Mouse (Mus musculus): ENCODE measurements around the gene Cul9. TPM values are rescaled to one million over a fixed set of nuclear protein-coding genes. Genes with fewer than 3 reads are reported as not detected.

Gene Cul9
- total RNA-seq, 2 experiments from 2014 or later: 49.3 to 50.8 TPM

- intact Hi-C loops (cut with DNase I): no loop called here
- DNase-seq (ENCODE audit: low spot score in 2 of 2): no peak
Observed at GRCm38 (mm10) chr17:46476601-46477000, 69.6 kb downstream of the Cul9 start.

GRCm38 (mm10) chr17:46467830-46468229 is 78.4 kb downstream of the Cul9 start:
- no peak for DNase-seq (ENCODE audit: low spot score in 2 of 2)
- intact Hi-C loops (cut with DNase I): no loop called here

GRCm38 (mm10) chr17:46462226-46462625 is 84.0 kb downstream of the Cul9 start:
- intact Hi-C loops (cut with DNase I): no loop called here

GRCm38 (mm10) chr17:46461347-46461746 is 84.8 kb downstream of the Cul9 start:
- intact Hi-C loops (cut with DNase I): no loop called here
- DNase-seq (ENCODE audit: low spot score in 2 of 2): no peak

More at GRCm38 (mm10) chr17:46462226-46462625, 84.0 kb downstream of the Cul9 start:
- no peak for DNase-seq (ENCODE audit: low spot score in 2 of 2)

GRCm38 (mm10) chr17:46460673-46461072 is 85.5 kb downstream of the Cul9 start:
- DNase-seq (ENCODE audit: low spot score in 2 of 2): no peak
- intact Hi-C loops (cut with DNase I): no loop called here

GRCm38 (mm10) chr17:46458439-46458838 is 87.7 kb downstream of the Cul9 start:
- DNase-seq (ENCODE audit: low spot score in 2 of 2): no peak
- intact Hi-C loops (cut with DNase I): no loop called here

GRCm38 (mm10) chr17:46457791-46458190 is 88.4 kb downstream of the Cul9 start:
- peak; percentile 38 to 41 for DNase-seq (ENCODE audit: low spot score in 2 of 2)
- intact Hi-C loops (cut with DNase I): no loop called here

- intact Hi-C loops (cut with DNase I): no loop called here
- DNase-seq (ENCODE audit: low spot score in 2 of 2): no peak
Observed at GRCm38 (mm10) chr17:46455110-46455691, 91.0 kb downstream of the Cul9 start.

- DNase-seq (ENCODE audit: low spot score in 2 of 2): no peak
- intact Hi-C loops (cut with DNase I): no loop called here
Observed at GRCm38 (mm10) chr17:46454539-46454938, 91.6 kb downstream of the Cul9 start.

GRCm38 (mm10) chr17:46453970-46454411 is 92.2 kb downstream of the Cul9 start:
- intact Hi-C loops (cut with DNase I): no loop called here
- DNase-seq (ENCODE audit: low spot score in 2 of 2): peak in 1 of 2 experiments; percentile 41

- intact Hi-C loops (cut with DNase I): no loop called here
Observed at GRCm38 (mm10) chr17:46453302-46453948, 92.8 kb downstream of the Cul9 start.

GRCm38 (mm10) chr17:46452683-46453082 is 93.5 kb downstream of the Cul9 start:
- no peak for DNase-seq (ENCODE audit: low spot score in 2 of 2)
- intact Hi-C loops (cut with DNase I): no loop called here

More at GRCm38 (mm10) chr17:46453302-46453948, 92.8 kb downstream of the Cul9 start:
- no peak for DNase-seq (ENCODE audit: low spot score in 2 of 2)

Small RNA genes lying within 50 kb of the gene (microRNA-seq; reads per million reads assigned to microRNA genes)
- gene Mir6976: 3.7 to 5.3 reads per million in 2 experiments

Other genes with a start within 250 kb of the Cul9 start
- 10 to 100 TPM; 61.2 to 65.1 TPM for gene Dlk2, start 249.0 kb downstream of the Cul9 start, total RNA-seq (2021)
- gene Abcc10, start 218.0 kb downstream of the Cul9 start, total RNA-seq (2021): 1 to 10 TPM; 8.4 to 8.7 TPM
- 10 to 100 TPM; 70.9 to 71.5 TPM for gene Zfp318, start 162.7 kb downstream of the Cul9 start, total RNA-seq (2021)
- 1 to 10 TPM; 3.3 to 5.3 TPM for gene Crip3, start 117.5 kb downstream of the Cul9 start, total RNA-seq (2021)
- under 1 TPM; 0.53 to 0.89 TPM for gene Slc22a7, start 107.9 kb downstream of the Cul9 start, total RNA-seq (2021)
- 100 to 1,000 TPM; 135 to 142 TPM for gene Ttbk1, start 58.7 kb downstream of the Cul9 start, total RNA-seq (2021)
- gene Dnph1, start 49.7 kb downstream of the Cul9 start, total RNA-seq (2021): 1 to 10 TPM; 5.2 to 5.3 TPM
- 10 to 100 TPM; 52.0 to 65.9 TPM for gene Srf, start 9.8 kb upstream of the Cul9 start, total RNA-seq (2021)
- gene Ptk7, start 83.1 kb upstream of the Cul9 start, total RNA-seq (2021): 10 to 100 TPM; 13.8 to 13.9 TPM
- gene Klc4, start 99.6 kb upstream of the Cul9 start, total RNA-seq (2021): 10 to 100 TPM; 15.8 to 16.5 TPM
- 10 to 100 TPM; 45.6 to 54.2 TPM for gene Mrpl2, start 99.8 kb upstream of the Cul9 start, total RNA-seq (2021)
- gene Cul7, start 103.9 kb upstream of the Cul9 start, total RNA-seq (2021): 10 to 100 TPM; 30.2 to 33.4 TPM
- 10 to 100 TPM; 14.1 to 15.7 TPM for gene Rrp36, start 128.0 kb upstream of the Cul9 start, total RNA-seq (2021)
- gene Mea1, start 132.4 kb upstream of the Cul9 start, total RNA-seq (2021): 100 to 1,000 TPM; 105 to 120 TPM
- 100 to 1,000 TPM; 200 to 204 TPM for gene Klhdc3, start 134.5 kb upstream of the Cul9 start, total RNA-seq (2021)
- gene Ppp2r5d, start 158.7 kb upstream of the Cul9 start, total RNA-seq (2021): 10 to 100 TPM; 85.4 to 90.8 TPM
- gene Pex6, start 165.1 kb upstream of the Cul9 start, total RNA-seq (2021): 10 to 100 TPM; 37.6 to 38.1 TPM
- gene Gnmt, start 182.8 kb upstream of the Cul9 start, total RNA-seq (2021): under 1 TPM; 0.57 TPM
- gene Cnpy3, start 205.8 kb upstream of the Cul9 start, total RNA-seq (2021): 10 to 100 TPM; 53.4 to 54.5 TPM
- not detected for gene Ptcra, start 217.3 kb upstream of the Cul9 start, total RNA-seq (2021)
- 1 to 10 TPM; 9.5 to 9.6 TPM for gene 2310039H08Rik, start 226.2 kb upstream of the Cul9 start, total RNA-seq (2021)
- gene Rpl7l1, start 236.3 kb upstream of the Cul9 start, total RNA-seq (2021): 10 to 100 TPM; 49.1 to 49.6 TPM

Data from left cerebral cortex, postnatal 14 days (tissue).